Mouse (Mus musculus) bone marrow macrophage, adult 2 months (primary cell): Measurements from ENCODE around the gene Itga9.

Experiments
- CTCF ChIP-seq: IDR thresholded peaks from 2 replicates; pipeline ENCODE4 v1.5.1; 2012; ENCODE audit warnings: low read depth, mild to moderate bottlenecking, low read length, moderate library complexity
- POLR2A ChIP-seq: IDR thresholded peaks from 2 replicates; pipeline ENCODE4 v1.6.1; 2012; ENCODE audit warnings: mild to moderate bottlenecking, low read depth, low read length, borderline replicate concordance

DNA sequence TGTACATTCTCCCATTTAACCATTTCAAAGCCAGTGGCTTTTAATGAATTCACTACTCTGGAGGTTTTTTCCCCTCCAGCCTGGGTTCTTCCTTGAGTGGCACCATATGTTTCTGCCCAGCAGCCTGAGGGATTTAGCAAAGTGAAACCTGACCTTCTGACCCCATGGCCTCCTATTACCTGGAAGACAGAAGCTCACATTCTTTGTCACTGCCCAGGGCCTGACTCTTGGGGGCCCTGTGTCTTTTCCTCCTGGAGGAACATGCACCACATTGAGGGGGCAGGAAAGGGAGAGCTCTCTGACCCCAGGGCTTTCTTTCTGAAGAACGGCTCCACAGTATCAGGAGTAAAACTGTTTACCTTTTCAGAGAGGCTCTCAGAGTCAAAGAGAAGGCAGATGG lies 46.9 kb downstream of the Itga9 start:
- TF ChIP-seq CTCF (no peak), POLR2A (no peak)
